Comparison of ENCODE assay signal across 10 mouse cellular contexts in genomic region chr1:171065243-171065587, GRCm38 (mm10). TPM values are rescaled to one million over a fixed set of nuclear protein-coding genes. Genes with fewer than 3 reads are reported as not detected.
DNase-seq lines count a peak whose midpoint lies in the region; ATAC-seq lines count a peak whose summit lies in the region.
"Not testable (repeated sequence)": the region's sequence is repeated elsewhere in the genome, so short reads cannot be mapped to it uniquely, and the experiment has no call there.
"Had no signal": no experiment of that assay in that cellular context is flagged by ENCODE, and none has a peak within 500 bp of the region (broad histone marks: within the 10 kb centered on the region; RNA-seq: fewer than 3 reads in every experiment).

No protein-coding gene starts in this region.

- peak overlapping the region; percentile 26 for H3K4me3 ChIP-seq in forebrain, embryonic 14.5 days (ENCODE audit: low read depth, low read length)
- H3K4me3 ChIP-seq in heart, embryonic 15.5 days = peak overlapping the region; percentile 36
- peak overlapping the region; percentile 37 for H3K4me3 ChIP-seq in kidney, embryonic 14.5 days (ENCODE audit: low read length)
- peak overlapping the region; percentile 39 for H3K4me3 ChIP-seq in limb, embryonic 13.5 days

- peak; percentile 20 to 41 for DNase-seq in adrenal gland, postnatal 4 days (ENCODE audit: low spot score in 2 of 2)
- not testable (repeated sequence) for DNase-seq in forebrain, embryonic 14.5 days (ENCODE audit: low spot score)
- DNase-seq in right cerebral cortex, adult 2 months (ENCODE audit: low spot score in 2 of 2) = peak; percentile 57 to 62
- peak; percentile 65 for DNase-seq in thymus, postnatal 25 days

- H3K9ac ChIP-seq in forebrain, embryonic 14.5 days (ENCODE audit: low read length); heart, embryonic 15.5 days; kidney, embryonic 14.5 days (ENCODE audit: low read depth, low read length); limb, embryonic 13.5 days: not testable (repeated sequence)

- peak overlapping the region; percentile 43 for H3K4me2 ChIP-seq in forebrain, embryonic 14.5 days (ENCODE audit: low read length)
- H3K4me2 ChIP-seq in heart, embryonic 15.5 days = peak overlapping the region; percentile 53
- H3K4me2 ChIP-seq in kidney, embryonic 14.5 days (replicated peaks; ENCODE audit: low read depth, low read length) = peak overlapping the region; percentile 41
- H3K4me2 ChIP-seq in limb, embryonic 13.5 days (replicated peaks) = peak overlapping the region; percentile 57

- not testable (repeated sequence) for H3K36me3 ChIP-seq in forebrain, embryonic 14.5 days (ENCODE audit: control insufficient read depth, insufficient read depth, low read length); heart, embryonic 15.5 days; kidney, embryonic 14.5 days (ENCODE audit: control insufficient read depth, insufficient read depth, low read length); limb, embryonic 13.5 days

- WGBS in forebrain, embryonic 14.5 days = under 1% methylated on average over 15 of the region's 35 CpGs
- under 1% methylated on average over 24 of the region's 35 CpGs for WGBS in heart, embryonic 15.5 days
- WGBS in kidney, embryonic 14.5 days = under 1% methylated on average over 15 of the region's 35 CpGs
- WGBS in limb, embryonic 13.5 days = under 1% methylated on average over 26 of the region's 35 CpGs

- H3K27ac ChIP-seq in forebrain, embryonic 14.5 days (ENCODE audit: low read depth, low read length); heart, embryonic 15.5 days; kidney, embryonic 14.5 days (ENCODE audit: low read depth, low read length); limb, embryonic 13.5 days: not testable (repeated sequence)

- peaks cover 26% of the 10 kb centered on the region for H3K27me3 ChIP-seq in forebrain, embryonic 14.5 days (replicated peaks; ENCODE audit: control insufficient read depth, insufficient read depth, low read length)
- peaks cover 41% of the 10 kb centered on the region for H3K27me3 ChIP-seq in heart, embryonic 15.5 days
- peaks cover 20% of the 10 kb centered on the region for H3K27me3 ChIP-seq in kidney, embryonic 14.5 days (ENCODE audit: control insufficient read depth, insufficient read depth, low read length)
- peaks cover 60% of the 10 kb centered on the region for H3K27me3 ChIP-seq in limb, embryonic 13.5 days

- H3K4me1 ChIP-seq in forebrain, embryonic 14.5 days (ENCODE audit: control insufficient read depth, insufficient read depth, low read length); kidney, embryonic 14.5 days (ENCODE audit: control insufficient read depth, insufficient read depth, low read length); limb, embryonic 13.5 days: not testable (repeated sequence)
- H3K4me1 ChIP-seq in heart, embryonic 15.5 days (replicated peaks) = peaks cover 10% of the 10 kb centered on the region

- peak; percentile 51 for ATAC-seq in forebrain, embryonic 14.5 days
- ATAC-seq in heart, embryonic 15.5 days (replicated peaks; ENCODE audit: insufficient number of reproducible peaks, insufficient read depth, low FRiP score, low read depth) = peak; percentile 40
- peak; percentile 38 for ATAC-seq in kidney, embryonic 14.5 days (ENCODE audit: low FRiP score, low TSS enrichment)
- peak; percentile 26 for ATAC-seq in limb, embryonic 13.5 days (ENCODE audit: low FRiP score, low read depth)
- peak; percentile 4 for ATAC-seq in megakaryocyte-erythroid progenitor cell, adult 5-6 weeks (replicated peaks; ENCODE audit: low FRiP score, low TSS enrichment, poor library complexity, severe bottlenecking)

- H3K9me3 ChIP-seq in forebrain, embryonic 14.5 days (replicated peaks; ENCODE audit: control insufficient read depth, low read length); heart, embryonic 15.5 days (replicated peaks); kidney, embryonic 14.5 days (ENCODE audit: control insufficient read depth, low read length); limb, embryonic 13.5 days: not testable (repeated sequence)

RNA-seq across cellular contexts. Expression of gene Fcgr3, which starts 0.5 kb away (rescaled TPM):
- 10 to 100 TPM; 13.8 to 15.7 TPM for total RNA-seq in adrenal gland, postnatal 4 days (2021)
- 8.3 and 11.5 TPM in 2 replicates for polyA plus RNA-seq in forebrain, embryonic 14.5 days (2014; fragmentation: Nextera tagmentation; extraction: Ambion mirVana)
- polyA plus RNA-seq in heart, embryonic 15.5 days (2015; fragmentation: Nextera tagmentation; extraction: Ambion mirVana) = 10.4 and 11.9 TPM in 2 replicates
- 7.0 and 7.9 TPM in 2 replicates for polyA plus RNA-seq in kidney, embryonic 14.5 days (2014; fragmentation: Nextera tagmentation; extraction: Ambion mirVana)
- polyA plus RNA-seq in limb, embryonic 13.5 days (2015; fragmentation: Nextera tagmentation; extraction: Ambion mirVana) = 8.7 and 9.2 TPM in 2 replicates
- 1.4 and 6.3 TPM in 2 replicates for total RNA-seq in megakaryocyte-erythroid progenitor cell, adult 5-6 weeks (2014; fragmentation: Nextera tagmentation)
- 1.9 and 2.2 TPM in 2 replicates for total RNA-seq in megakaryocyte-erythroid progenitor cell, adult 5-6 weeks (2017)

RNA-seq across cellular contexts. Expression of gene Fcgr4, which starts 46.5 kb away (rescaled TPM):
- 1 to 10 TPM; 1.8 to 2.1 TPM for total RNA-seq in adrenal gland, postnatal 4 days (2021)
- 0.41 and 0.50 TPM in 2 replicates for polyA plus RNA-seq in forebrain, embryonic 14.5 days (2014; fragmentation: Nextera tagmentation; extraction: Ambion mirVana)
- 1.1 and 1.4 TPM in 2 replicates for polyA plus RNA-seq in heart, embryonic 15.5 days (2015; fragmentation: Nextera tagmentation; extraction: Ambion mirVana)
- 0.97 and 1.0 TPM in 2 replicates for polyA plus RNA-seq in kidney, embryonic 14.5 days (2014; fragmentation: Nextera tagmentation; extraction: Ambion mirVana)
- polyA plus RNA-seq in limb, embryonic 13.5 days (2015; fragmentation: Nextera tagmentation; extraction: Ambion mirVana) = 0.34 and 0.64 TPM in 2 replicates
- total RNA-seq in megakaryocyte-erythroid progenitor cell, adult 5-6 weeks (2014; fragmentation: Nextera tagmentation) = 0.40 TPM in 1 of 2 replicates, not detected in the other
- not detected in 2 replicates for total RNA-seq in megakaryocyte-erythroid progenitor cell, adult 5-6 weeks (2017)
- total RNA-seq: layer of hippocampus, adult 2 months; MEL had no signal

RNA-seq across cellular contexts. Expression of gene Cfap126, which starts 48.5 kb away (rescaled TPM):
- total RNA-seq in adrenal gland, postnatal 4 days (2021) = 1 to 10 TPM; 2.1 to 2.7 TPM
- polyA plus RNA-seq in forebrain, embryonic 14.5 days (2014; fragmentation: Nextera tagmentation; extraction: Ambion mirVana) = 7.2 and 8.8 TPM in 2 replicates
- polyA plus RNA-seq in heart, embryonic 15.5 days (2015; fragmentation: Nextera tagmentation; extraction: Ambion mirVana) = 2.7 and 3.5 TPM in 2 replicates
- 2.9 and 3.8 TPM in 2 replicates for polyA plus RNA-seq in kidney, embryonic 14.5 days (2014; fragmentation: Nextera tagmentation; extraction: Ambion mirVana)
- 0.86 and 1.5 TPM in 2 replicates for polyA plus RNA-seq in limb, embryonic 13.5 days (2015; fragmentation: Nextera tagmentation; extraction: Ambion mirVana)
- 12.6 and 18.9 TPM in 2 replicates for total RNA-seq in megakaryocyte-erythroid progenitor cell, adult 5-6 weeks (2014; fragmentation: Nextera tagmentation)
- 4.3 and 11.8 TPM in 2 replicates for total RNA-seq in megakaryocyte-erythroid progenitor cell, adult 5-6 weeks (2017)
